Mouse (Mus musculus) G1E (cell line): ENCODE results near the gene Ripk3. TPM values are rescaled to one million over a fixed set of nuclear protein-coding genes. Genes with fewer than 3 reads are reported as not detected.

Source experiments
- ATAC-seq: 2 replicates; pipeline ENCODE4 v1.8.0; 2016; ENCODE audit warnings: mild to moderate bottlenecking; ENCODE audit not compliant: insufficient number of reproducible peaks, poor library complexity, low FRiP score, severe bottlenecking; ENCODE audit errors: extremely low read depth
- DNase-seq: peaks from one replicate; pipeline ENCODE4 v3.0.0; 2012; ENCODE audit warnings: low spot score
- H3K27me3 ChIP-seq: 2 replicates; pipeline ENCODE4 v1.6.1; 2012; ENCODE audit warnings: mild to moderate bottlenecking, low read length, inconsistent platforms; ENCODE audit not compliant: insufficient read depth
- H3K36me3 ChIP-seq: replicated peaks from 2 replicates; pipeline ENCODE3; 2012; ENCODE audit warnings: mild to moderate bottlenecking, inconsistent platforms
- H3K4me1 ChIP-seq: 2 replicates; pipeline ENCODE4 v1.6.1; 2012; ENCODE audit warnings: low read depth, low read length, inconsistent platforms, mixed read lengths; ENCODE audit not compliant: insufficient read depth
- H3K4me3 ChIP-seq: 2 replicates; pipeline ENCODE4 v1.5.1; 2012; ENCODE audit warnings: low read depth, mild to moderate bottlenecking, inconsistent platforms, low read length, moderate library complexity, mixed read lengths
- H3K9me3 ChIP-seq: replicated peaks from 2 replicates; pipeline ENCODE4 v1.6.1; 2012; ENCODE audit warnings: inconsistent platforms
- CTCF ChIP-seq: IDR thresholded peaks from 2 replicates; pipeline ENCODE4 v1.5.1; 2012; ENCODE audit warnings: low read depth, low read length, inconsistent platforms, mixed read lengths
- GATA1 ChIP-seq: IDR thresholded peaks from 2 replicates; pipeline ENCODE4 v1.6.1; 2012; ENCODE audit warnings: borderline replicate concordance, low read length, inconsistent platforms, mixed read lengths
- GATA2 ChIP-seq: IDR thresholded peaks from 2 replicates; pipeline ENCODE4 v1.6.1; 2012; ENCODE audit warnings: low read depth, low read length, inconsistent platforms, borderline replicate concordance
- POLR2AphosphoS5 ChIP-seq: IDR thresholded peaks from 2 replicates; pipeline ENCODE4 v1.6.1; 2012; ENCODE audit warnings: low read depth, low read length, inconsistent platforms; ENCODE audit not compliant: insufficient replicate concordance
- TAL1 ChIP-seq: conservative IDR thresholded peaks from 2 replicates; pipeline ENCODE4 v1.6.1; 2012; ENCODE audit warnings: low read depth, low read length, inconsistent platforms, mixed read lengths
- polyA plus RNA-seq: library from polyadenylated mRNA; stranded (reverse); fragments of >175 nt; gene quantifications from 2 replicates; pipeline ENCODE4 v1.2.3, GENCODE M21; 2012
- total RNA-seq, 2 experiments: library from RNA; stranded (forward) in 1 of 2; stranded (reverse) in 1 of 2; fragments of 200-1000 nt in 1 of 2; fragments of >200 nt in 1 of 2; fragmentation: Nextera tagmentation in 1 of 2; gene quantifications; 2 replicates each; pipeline ENCODE4 v1.2.3; 2014 to 2017

The Ripk3 gene
- total and polyA plus RNA-seq, 3 experiments, result 0.27 to 0.51 TPM; not detected in 1

DNA sequence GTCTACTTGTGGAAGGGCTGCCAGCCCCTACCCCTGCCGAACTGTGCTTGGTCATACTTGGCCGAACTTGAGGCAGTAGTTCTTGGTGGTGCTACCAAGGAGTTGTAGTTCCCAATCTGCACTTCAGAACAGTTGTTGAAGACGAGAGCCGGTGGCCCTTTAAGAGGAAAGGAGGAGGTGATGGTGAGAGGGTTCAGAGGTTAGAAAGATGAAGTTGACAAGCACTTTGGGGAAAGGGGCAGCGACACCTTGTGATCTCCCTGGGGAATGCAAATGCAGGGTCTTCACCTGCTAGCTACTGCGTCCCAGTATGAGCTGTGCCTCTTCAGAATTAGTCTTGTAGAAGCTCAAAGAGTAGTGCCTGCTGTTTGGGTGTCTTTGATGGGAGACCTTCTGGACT, 3.5 kb downstream of the Ripk3 start:
- ATAC-seq (no peak), DNase-seq (no peak)
- no peak for TF ChIP-seq GATA1
- TF ChIP-seq CTCF, result no peak
- no peak for TF ChIP-seq GATA2
- no peak for TF ChIP-seq POLR2AphosphoS5
- TF ChIP-seq TAL1, result no peak
- no peak overlapping the region for H3K4me3 ChIP-seq
- H3K4me1 ChIP-seq, result peaks cover 23% of the 10 kb centered on the region
- H3K36me3 ChIP-seq, result no peaks in the 10 kb centered on the region
- H3K27me3 ChIP-seq, result peaks cover 88% of the 10 kb centered on the region
- no peaks in the 10 kb centered on the region for H3K9me3 ChIP-seq

DNA sequence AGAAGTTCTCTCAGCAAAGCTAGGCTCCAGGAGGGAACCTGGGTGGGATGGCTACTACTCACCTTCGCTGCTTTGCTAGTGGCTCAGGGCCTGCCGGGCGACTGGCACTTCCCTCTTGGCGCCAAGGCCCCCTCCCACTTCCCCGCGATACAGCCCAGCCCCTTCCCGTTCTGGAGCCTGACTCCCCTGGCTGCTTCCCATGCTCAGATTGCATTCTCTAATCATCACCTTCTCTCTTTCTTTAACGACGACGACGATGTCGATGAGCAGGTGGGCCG, 4.8 kb downstream of the Ripk3 start, which contains the start of gene Adcy4:
Gene Adcy4 (minus strand): TSS at position 138 of the 278 bp plus-strand sequence.
- Histone ChIP-seq H3K4me3 (no peak within 1 kb of the TSS), H3K27me3 (peaks cover 93% of the 10 kb centered on the region), H3K4me1 (peaks cover 27% of the 10 kb centered on the region), H3K9me3 (no peaks in the 10 kb centered on the region), H3K36me3 (no peaks in the 10 kb centered on the region)
- DNase-seq (no peak), ATAC-seq (no peak)
- TF ChIP-seq GATA1, result no peak
- TF ChIP-seq CTCF, result no peak
- TF ChIP-seq TAL1, result no peak
- TF ChIP-seq POLR2AphosphoS5, result no peak
- no peak for TF ChIP-seq GATA2

GRCm38 (mm10) chr14:55783171-55783957, 5.3 kb downstream of the Ripk3 start:
- Histone ChIP-seq H3K4me1 (peaks cover 30% of the 10 kb centered on the region), H3K27me3 (peaks cover 93% of the 10 kb centered on the region), H3K9me3 (no peaks in the 10 kb centered on the region), H3K36me3 (no peaks in the 10 kb centered on the region), H3K4me3 (no peak overlapping the region)
- DNase-seq (no peak), ATAC-seq (no peak)
- TF ChIP-seq POLR2AphosphoS5 (no peak), GATA1 (no peak)

DNA sequence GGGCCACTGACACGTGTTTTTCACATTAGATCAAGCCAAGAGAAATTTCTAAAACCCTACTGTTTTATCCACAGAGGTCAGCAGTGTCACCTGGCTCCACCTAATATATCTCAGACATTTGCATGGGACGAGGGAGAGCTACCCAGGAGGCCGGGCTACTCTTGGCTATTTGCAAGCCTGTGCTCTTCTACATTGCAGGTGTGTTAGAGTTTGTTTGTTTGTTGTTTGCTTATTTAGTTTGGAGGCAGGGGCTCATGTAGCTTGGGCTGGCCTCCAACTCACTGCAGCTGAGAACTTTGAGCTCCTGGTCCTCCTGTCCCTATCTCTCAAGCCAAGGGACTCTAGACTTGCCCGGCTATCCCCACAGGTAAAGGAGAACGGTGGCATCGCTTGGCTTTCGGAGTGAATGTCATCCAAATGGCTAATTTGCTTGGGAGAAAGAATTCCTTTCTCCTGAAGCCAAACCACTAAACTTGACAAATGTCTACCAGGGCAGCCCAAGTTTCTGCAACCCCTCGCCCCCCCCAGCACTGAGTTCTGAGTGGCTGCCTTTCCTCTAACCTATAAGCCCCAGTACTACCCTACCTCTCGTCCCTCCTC, 6.2 kb downstream of the Ripk3 start:
- DNase-seq (no peak), ATAC-seq (no peak)
- Histone ChIP-seq H3K27me3 (peaks cover 93% of the 10 kb centered on the region), H3K36me3 (no peaks in the 10 kb centered on the region), H3K9me3 (no peaks in the 10 kb centered on the region), H3K4me1 (peaks cover 34% of the 10 kb centered on the region), H3K4me3 (no peak overlapping the region)
- TF ChIP-seq GATA1 (no peak), POLR2AphosphoS5 (no peak), GATA2 (no peak), CTCF (no peak), TAL1 (no peak)

GRCm38 (mm10) chr14:55781310-55781709, 7.4 kb downstream of the Ripk3 start:
- ATAC-seq (peak; percentile 40), DNase-seq (peak; percentile 75)
- Histone ChIP-seq H3K36me3 (no peaks in the 10 kb centered on the region), H3K4me3 (no peak overlapping the region; the same call in 1 of the 2 replicates), H3K4me1 (peaks cover 45% of the 10 kb centered on the region), H3K9me3 (no peaks in the 10 kb centered on the region), H3K27me3 (peaks cover 92% of the 10 kb centered on the region)
- TF ChIP-seq TAL1 (no peak), CTCF (peak; percentile 96)

- ATAC-seq (no peak), DNase-seq (no peak)
- peaks cover 89% of the 10 kb centered on the region for H3K27me3 ChIP-seq
- no peaks in the 10 kb centered on the region for H3K36me3 ChIP-seq
- no peak for TF ChIP-seq CTCF
- TF ChIP-seq GATA2, result no peak
- no peak for TF ChIP-seq POLR2AphosphoS5
- H3K4me3 ChIP-seq, result no peak overlapping the region
- H3K4me1 ChIP-seq, result peaks cover 46% of the 10 kb centered on the region
- no peaks in the 10 kb centered on the region for H3K9me3 ChIP-seq
These were observed 7.9 kb downstream of the Ripk3 start for GRCm38 (mm10) chr14:55780736-55781135.

GRCm38 (mm10) chr14:55779656-55780055, 9.0 kb downstream of the Ripk3 start:
- no peak for TF ChIP-seq TAL1
- TF ChIP-seq GATA1, result no peak
- TF ChIP-seq POLR2AphosphoS5, result no peak
- no peak for TF ChIP-seq GATA2
- no peak for TF ChIP-seq CTCF
- H3K27me3 ChIP-seq, result peaks cover 87% of the 10 kb centered on the region
- ATAC-seq (no peak), DNase-seq (no peak)
- no peaks in the 10 kb centered on the region for H3K9me3 ChIP-seq
- H3K36me3 ChIP-seq, result no peaks in the 10 kb centered on the region
- no peak overlapping the region for H3K4me3 ChIP-seq
- H3K4me1 ChIP-seq, result peaks cover 41% of the 10 kb centered on the region
